Mouse (Mus musculus) E14TG2a.4 (cell line): ENCODE results near the gene Vsig1.

Source experiments
- CTCF ChIP-seq: conservative IDR thresholded peaks from 2 replicates; pipeline ENCODE4 v1.5.1; 2014; ENCODE audit warnings: low read length
- NANOG ChIP-seq: IDR thresholded peaks from 2 replicates; pipeline ENCODE4 v1.6.1; 2014; ENCODE audit warnings: borderline replicate concordance, low read length, mixed read lengths
- POU5F1 ChIP-seq: IDR thresholded peaks from 2 replicates; pipeline ENCODE4 v1.6.1; 2014; ENCODE audit warnings: low read length, borderline replicate concordance

DNA sequence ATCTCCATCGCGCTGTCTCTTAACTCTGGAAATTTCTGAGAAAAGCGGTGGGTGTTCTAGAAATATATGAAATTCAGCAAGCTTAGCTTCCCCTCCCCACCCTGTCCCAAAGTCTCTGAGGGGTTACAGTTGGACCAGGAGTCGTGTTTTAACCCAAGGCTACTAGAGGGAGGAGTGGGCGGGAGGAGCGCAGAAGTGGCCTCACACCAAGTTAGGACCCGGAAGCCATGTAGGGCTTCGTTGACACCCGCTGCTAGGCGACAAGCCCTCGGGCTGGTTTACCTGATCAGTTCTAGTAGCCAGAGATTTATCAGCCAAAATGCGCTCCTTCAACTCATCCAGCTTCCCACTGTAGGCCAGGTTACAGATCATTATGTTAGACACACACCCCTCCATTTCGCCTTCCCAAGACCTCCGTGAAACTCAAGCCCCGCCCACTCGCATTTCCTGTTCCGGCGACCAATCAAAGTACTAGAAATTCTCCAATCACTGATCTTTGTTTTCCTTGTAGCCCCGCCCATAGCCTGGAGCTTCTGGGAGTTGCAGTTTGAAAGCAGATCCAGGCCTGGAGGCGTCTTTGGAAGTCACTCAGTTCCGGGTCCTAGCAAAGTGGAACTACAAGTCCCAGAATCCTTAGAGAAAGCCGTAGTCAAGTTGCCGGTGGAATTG is 49.0 kb downstream of the Vsig1 start, which contains the start of the genes Psmd10 and Atg4a:
- TF ChIP-seq CTCF, result no peak
- TF ChIP-seq POU5F1, result no peak
- TF ChIP-seq NANOG, result no peak
